Mouse (Mus musculus) testis, adult 2 months (tissue): Measurements from ENCODE around the gene Gm20388.

ENCODE experiments used
- CTCF ChIP-seq: fragments of 200-500 bp; IDR thresholded peaks from 2 replicates; pipeline ENCODE4 v1.5.1; 2012; ENCODE audit warnings: low read depth, mild to moderate bottlenecking, inconsistent platforms, low read length, moderate library complexity; ENCODE audit not compliant: control insufficient read depth, insufficient read depth, insufficient replicate concordance
- POLR2A ChIP-seq: fragments of 200-500 bp; IDR thresholded peaks from 2 replicates; pipeline ENCODE4 v1.6.1; 2012; ENCODE audit warnings: low read depth, mild to moderate bottlenecking, inconsistent platforms, low read length, moderate library complexity; ENCODE audit not compliant: control insufficient read depth

DNA sequence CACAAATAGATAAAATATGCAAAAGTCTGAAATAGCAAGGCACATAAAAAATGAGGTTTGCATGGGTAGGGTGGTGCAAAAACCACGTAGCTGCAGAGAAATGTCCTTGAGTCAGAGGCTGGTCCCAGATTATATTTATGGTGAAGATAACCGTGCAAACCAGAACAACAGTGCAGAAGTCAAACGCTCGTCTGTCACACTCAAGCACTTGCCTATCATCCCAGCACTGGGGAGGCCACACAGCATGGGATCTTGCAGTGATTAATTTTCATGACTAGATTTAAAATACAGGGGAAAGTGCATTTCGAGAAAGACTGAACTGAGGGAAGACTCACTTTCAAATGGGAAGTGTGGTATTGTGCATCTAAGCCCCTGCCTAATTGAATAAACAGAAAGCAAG, 3083.1 kb downstream of the Gm20388 start:
- TF ChIP-seq POLR2A (no peak), CTCF (no peak)
